Mouse (Mus musculus) stomach, adult 2 months (tissue): ENCODE measurements around the gene Zfp120. TPM values are rescaled to one million over a fixed set of nuclear protein-coding genes. Genes with fewer than 3 reads are reported as not detected.

Source experiments
- polyA plus RNA-seq: library from polyadenylated mRNA; depleted of rRNA; stranded (reverse); fragments of >200 nt; gene quantifications from 2 replicates; pipeline ENCODE4 v1.2.3, GENCODE M21; 2012; rRNA removed

Zfp120 gene
- polyA plus RNA-seq, result 0.16 and 0.73 TPM in 2 replicates

GRCm38 (mm10) chr2:150136435-150136897, at the start of gene Zfp120:
TSS of gene Zfp120 (minus strand) at chr2:150136708.

GRCm38 (mm10) chr2:150181570-150181999, 45.1 kb upstream of the Zfp120 start, which contains the start of gene Gm14139:
TSS of gene Gm14139 (plus strand) at chr2:150181755.

GRCm38 (mm10) chr2:150179579-150179978, 43.1 kb upstream of the Zfp120 start, which contains the start of gene Gm10770:
TSS of gene Gm10770 (minus strand) at chr2:150179679.

Other genes starting within 250 kb of the Zfp120 start
- gene Gm10770, start 43.0 kb upstream of the Zfp120 start, polyA plus RNA-seq, result not detected in 2 replicates
- not detected in 2 replicates for gene Gm14139, start 45.0 kb upstream of the Zfp120 start, polyA plus RNA-seq
- 0.02 TPM in 1 of 2 replicates, not detected in the other for gene Zfp937, start 81.4 kb upstream of the Zfp120 start, polyA plus RNA-seq
- not detected in 2 replicates for gene Gm21994, start 118.9 kb upstream of the Zfp120 start, polyA plus RNA-seq
- not detected in 2 replicates for gene Gm14124, start 120.8 kb upstream of the Zfp120 start, polyA plus RNA-seq
- not detected in 2 replicates for gene Gm10130, start 187.0 kb upstream of the Zfp120 start, polyA plus RNA-seq
- not detected in 2 replicates for gene 3300002I08Rik, start 226.1 kb upstream of the Zfp120 start, polyA plus RNA-seq